Comparison of ENCODE assay signal across 8 mouse cellular contexts in genomic region chr2:114654365-114655239, GRCm38 (mm10). TPM values are rescaled to one million over a fixed set of nuclear protein-coding genes. Genes with fewer than 3 reads are reported as not detected.
DNase-seq lines count a peak whose midpoint lies in the region; ATAC-seq lines count a peak whose summit lies in the region.

TSS of gene Dph6 (minus strand) at chr2:114654964.

- H3K27ac ChIP-seq in hindbrain, embryonic 14.5 days: peak within 1 kb of the TSS; percentile 93

- no peaks in the 10 kb centered on the region for H3K36me3 ChIP-seq in hindbrain, embryonic 14.5 days (replicated peaks; ENCODE audit: control insufficient read depth, insufficient read depth)

- peak; percentile 87 for DNase-seq in R1 (ENCODE audit: low read depth, low spot score)
- peak; percentile 93 for DNase-seq in cerebellum, postnatal 25 days
- DNase-seq in frontal cortex, postnatal 25 days (ENCODE audit: low spot score in 2 of 2): peak; percentile 79 to 81
- peak; percentile 84 for DNase-seq in hindbrain, embryonic 14.5 days (ENCODE audit: low spot score)
- peak; percentile 86 to 87 for DNase-seq in layer of hippocampus, postnatal 36 days
- DNase-seq in lung, postnatal 36 days: peak; percentile 88
- peak; percentile 92 for DNase-seq in retina, postnatal 1 day
- peak; percentile 69 to 89 for DNase-seq in urinary bladder, adult 18-20 months (ENCODE audit: low spot score in 2 of 2)

- H3K9me3 ChIP-seq in hindbrain, embryonic 14.5 days (ENCODE audit: control insufficient read depth, low read length): no peaks in the 10 kb centered on the region

- H3K27me3 ChIP-seq in hindbrain, embryonic 14.5 days (ENCODE audit: control insufficient read depth, insufficient read depth, low read length): no peaks in the 10 kb centered on the region

- under 1% methylated on average over 45 of the region's 45 CpGs for WGBS in hindbrain, embryonic 14.5 days

- ATAC-seq in hindbrain, embryonic 14.5 days (ENCODE audit: low FRiP score): peak; percentile 97

- H3K9ac ChIP-seq in hindbrain, embryonic 14.5 days: peak within 1 kb of the TSS; percentile 74

- no peaks in the 10 kb centered on the region; the same call in 1 of the 2 replicates for H3K4me1 ChIP-seq in hindbrain, embryonic 14.5 days (replicated peaks; ENCODE audit: control insufficient read depth, insufficient read depth, low read length)

- H3K4me2 ChIP-seq in hindbrain, embryonic 14.5 days (replicated peaks): peak within 1 kb of the TSS; percentile 56

- H3K4me3 ChIP-seq in hindbrain, embryonic 14.5 days (replicated peaks; ENCODE audit: low read length): peak within 1 kb of the TSS; percentile 66

RNA-seq across cellular contexts. Expression of gene Dph6, which starts in this region (rescaled TPM):
- 15.0 and 15.2 TPM in 2 replicates for polyA plus RNA-seq in hindbrain, embryonic 14.5 days (2014; fragmentation: Nextera tagmentation; extraction: Ambion mirVana)
- 10 to 100 TPM; 12.4 to 14.5 TPM for total RNA-seq in layer of hippocampus, postnatal 36 days (2021)

Comparison
In these comparisons a context has a peak if more than half of its experiments do, and no peak if none do; other contexts are left out.
1. Peak in every context shown above with its lines: DNase-seq, ATAC-seq, H3K4me3 ChIP-seq and H3K27ac ChIP-seq.